Mouse (Mus musculus) lung, postnatal 4 days (tissue): ENCODE data around the gene Cd27.

ENCODE experiments used
- DNase-seq, 2 experiments: peaks; one replicate each; pipeline ENCODE4 v3.0.0; 2021

Cd27 gene

GRCm38 (mm10) chr6:125212621-125213020 is 24.2 kb downstream of the Cd27 start:
- DNase-seq, result no peak

GRCm38 (mm10) chr6:125210436-125210835 is 26.4 kb downstream of the Cd27 start:
- no peak for DNase-seq

- no peak for DNase-seq
Measured at GRCm38 (mm10) chr6:125197166-125197565, 39.6 kb downstream of the Cd27 start.

- no peak for DNase-seq
Measured at GRCm38 (mm10) chr6:125196301-125196700, 40.5 kb downstream of the Cd27 start.

- DNase-seq, result no peak
Measured at GRCm38 (mm10) chr6:125195541-125196075, 41.2 kb downstream of the Cd27 start.

- no peak for DNase-seq
Measured at GRCm38 (mm10) chr6:125193390-125193789, 43.4 kb downstream of the Cd27 start.

GRCm38 (mm10) chr6:125192841-125193240 is 44.0 kb downstream of the Cd27 start:
- no peak for DNase-seq

- peak; percentile 94 to 95 for DNase-seq
Measured at GRCm38 (mm10) chr6:125192016-125192714, 44.6 kb downstream of the Cd27 start.

GRCm38 (mm10) chr6:125191332-125192015 is 45.3 kb downstream of the Cd27 start, which contains the start of the genes Ncapd2 and Mrpl51:
Gene Ncapd2 (minus strand): TSS chr6:125191701.
Gene Mrpl51 (plus strand): TSS chr6:125191801.
- peak; percentile 98 for DNase-seq

GRCm38 (mm10) chr6:125190816-125191215 is 46.0 kb downstream of the Cd27 start:
- DNase-seq, result no peak

- DNase-seq, result no peak
Measured at GRCm38 (mm10) chr6:125186203-125186602, 50.6 kb downstream of the Cd27 start.
